Mouse (Mus musculus): ENCODE data around the gene Rnf150. TPM values are rescaled to one million over a fixed set of nuclear protein-coding genes. Genes with fewer than 3 reads are reported as not detected.

Rnf150 gene
- polyA plus RNA-seq, 1 experiment, result not detected

- TF ChIP-seq GATA1 (IDR thresholded peaks at IDR 0.05; ENCODE audit: low read length), result no peak
Observed at GRCm38 (mm10) chr8:82912282-82912681, 49.1 kb downstream of the Rnf150 start.

DNA sequence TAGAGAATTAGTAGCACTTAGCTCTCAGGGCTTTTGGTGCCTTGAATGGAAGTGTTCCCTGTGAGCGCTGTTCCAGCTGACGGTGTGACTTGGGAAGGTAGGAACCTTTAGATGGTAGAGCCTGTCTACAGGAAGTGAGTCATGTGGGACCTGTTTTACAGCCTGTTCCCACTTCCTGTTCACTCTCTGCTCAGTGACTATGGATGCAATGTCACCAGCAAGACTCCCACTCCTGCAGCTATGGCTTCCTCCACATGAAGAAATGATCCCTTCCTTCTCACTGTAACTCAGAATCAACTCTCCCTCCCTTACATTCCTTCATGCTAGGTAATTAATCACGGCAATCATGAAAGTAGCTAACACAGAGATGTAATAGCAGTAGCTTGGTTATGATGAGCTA, 51.4 kb downstream of the Rnf150 start:
- TF ChIP-seq GATA1 (IDR thresholded peaks at IDR 0.05; ENCODE audit: low read length), result no peak

GRCm38 (mm10) chr8:82916851-82917539, 53.8 kb downstream of the Rnf150 start:
- peak; percentile 53 for TF ChIP-seq GATA1 (IDR thresholded peaks at IDR 0.05; ENCODE audit: low read length)

- no peak for TF ChIP-seq GATA1 (IDR thresholded peaks at IDR 0.05; ENCODE audit: low read length)
Observed at GRCm38 (mm10) chr8:82917540-82918316, 54.6 kb downstream of the Rnf150 start.

DNA sequence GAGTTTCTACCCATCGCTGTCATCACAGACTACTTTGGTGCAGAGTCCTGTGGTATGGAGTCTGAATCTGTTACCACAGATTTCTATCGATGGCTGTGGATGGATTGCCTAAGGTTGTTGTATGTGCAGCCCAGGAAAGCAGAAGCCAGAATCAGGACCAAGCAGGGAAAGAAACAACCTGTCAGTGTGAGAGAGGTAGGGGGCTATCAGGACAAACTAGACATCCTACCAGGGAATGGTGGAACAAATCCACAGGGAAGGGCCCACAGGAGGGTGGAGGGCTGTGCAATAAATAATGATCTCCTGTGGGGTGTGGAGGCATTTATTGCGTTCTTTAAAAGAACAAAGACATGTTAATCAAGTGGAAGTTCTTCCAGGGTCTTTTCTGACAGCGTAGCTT, 56.5 kb downstream of the Rnf150 start:
- no peak for TF ChIP-seq GATA1 (IDR thresholded peaks at IDR 0.05; ENCODE audit: low read length)

DNA sequence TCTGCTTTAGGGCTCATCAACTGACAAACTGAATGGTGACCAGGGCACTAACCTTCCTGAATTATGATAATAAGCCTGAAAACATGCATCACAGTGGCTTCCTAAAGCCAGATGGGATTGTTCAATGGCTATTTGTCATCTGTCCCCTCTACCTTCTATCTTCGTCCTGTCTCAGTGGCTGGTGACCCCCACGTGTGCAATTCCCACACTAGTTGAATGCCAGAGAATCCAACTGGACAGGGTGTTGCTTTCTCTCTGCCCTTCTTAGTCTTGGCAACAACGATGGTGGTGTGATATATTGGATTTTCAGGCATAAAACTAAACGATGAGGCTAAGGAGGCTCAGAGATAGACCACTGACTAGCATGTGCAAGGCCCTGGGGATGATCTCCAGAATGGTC, 57.0 kb downstream of the Rnf150 start:
- no peak for TF ChIP-seq GATA1 (IDR thresholded peaks at IDR 0.05; ENCODE audit: low read length)

- TF ChIP-seq GATA1 (IDR thresholded peaks at IDR 0.05; ENCODE audit: low read length), result no peak
Observed at GRCm38 (mm10) chr8:82925286-82925685, 62.1 kb downstream of the Rnf150 start.

DNA sequence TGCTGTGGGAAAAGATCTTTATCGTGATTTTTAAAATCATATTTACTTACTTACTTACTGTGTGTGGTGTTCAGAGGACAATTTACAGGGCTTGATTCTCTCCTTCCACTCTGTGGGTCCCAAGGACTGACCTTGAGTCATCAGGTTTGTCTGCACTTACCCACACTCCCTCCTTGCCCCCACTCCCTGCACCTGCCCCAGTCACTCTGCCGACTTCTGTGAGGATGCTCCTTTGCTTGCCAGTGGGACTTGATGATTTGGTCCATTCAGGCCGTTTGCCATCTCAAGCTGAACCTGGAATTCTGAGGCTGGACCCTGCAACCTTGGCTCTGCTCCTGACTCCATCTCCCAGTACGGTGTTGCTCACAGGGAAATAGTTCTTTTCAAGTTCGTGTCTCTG, 63.4 kb downstream of the Rnf150 start:
- no peak for TF ChIP-seq GATA1 (IDR thresholded peaks at IDR 0.05; ENCODE audit: low read length)

DNA sequence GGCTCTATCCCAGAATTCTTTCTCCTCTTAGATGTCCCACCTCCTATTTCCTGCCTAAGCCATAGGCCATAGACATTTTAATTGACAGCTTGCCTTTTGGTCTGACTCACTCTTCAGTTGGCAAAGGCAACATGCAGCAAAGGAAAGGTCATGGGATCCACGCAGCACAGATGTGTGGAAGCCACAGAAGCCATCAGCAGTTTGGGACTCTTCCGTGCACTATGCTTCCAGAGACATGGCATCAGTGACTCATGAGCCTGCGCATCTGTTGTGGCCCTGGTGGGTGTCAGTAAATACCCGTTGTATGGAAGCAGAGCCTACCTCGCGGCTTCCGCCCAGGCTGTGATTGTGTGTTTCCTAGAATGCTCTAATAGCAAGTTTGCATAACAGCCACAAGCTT, 68.4 kb downstream of the Rnf150 start:
- TF ChIP-seq GATA1 (IDR thresholded peaks at IDR 0.05; ENCODE audit: low read length), result no peak

DNA sequence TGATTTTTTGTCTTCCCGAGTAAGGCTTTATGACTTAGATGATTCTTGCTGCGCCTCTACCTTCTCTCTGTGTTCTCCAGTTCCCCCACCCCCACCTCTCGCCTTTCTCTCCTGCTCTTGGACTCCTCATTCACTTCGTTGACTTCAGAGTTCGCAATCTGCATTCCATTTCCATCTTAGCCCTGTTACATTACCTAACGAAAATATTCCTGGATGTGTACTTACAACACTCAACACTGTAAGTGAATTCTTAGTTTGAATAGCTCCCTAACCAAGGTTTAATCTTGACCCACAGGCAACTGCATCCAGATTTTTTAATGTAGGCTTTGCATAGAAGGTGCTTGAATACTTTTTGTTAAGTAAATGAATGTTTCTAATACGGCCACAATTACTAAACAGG, 73.0 kb downstream of the Rnf150 start:
- TF ChIP-seq GATA1 (IDR thresholded peaks at IDR 0.05; ENCODE audit: low read length), result no peak

GRCm38 (mm10) chr8:82936866-82937265, 73.7 kb downstream of the Rnf150 start:
- TF ChIP-seq GATA1 (IDR thresholded peaks at IDR 0.05; ENCODE audit: low read length), result no peak

DNA sequence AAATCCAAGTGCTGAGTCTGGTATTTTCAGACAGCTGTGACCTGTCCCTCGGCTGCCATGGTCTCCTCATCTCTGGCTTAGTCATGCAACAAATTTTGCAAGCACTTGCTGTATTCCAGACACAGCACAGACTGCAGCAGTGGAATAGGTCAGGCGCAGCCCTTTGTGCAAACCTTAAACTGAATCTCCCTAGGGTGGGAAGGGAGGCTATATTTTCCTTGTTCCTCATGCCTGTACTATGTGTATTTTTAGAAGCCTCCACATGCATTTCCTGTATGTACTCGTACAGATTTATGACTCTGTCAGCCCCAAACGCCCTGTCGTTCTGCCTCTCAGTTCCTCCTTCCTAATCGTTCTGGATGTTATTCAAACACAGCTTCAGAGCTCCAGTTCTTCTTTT, 76.8 kb downstream of the Rnf150 start:
- no peak for TF ChIP-seq GATA1 (IDR thresholded peaks at IDR 0.05; ENCODE audit: low read length)

- TF ChIP-seq GATA1 (IDR thresholded peaks at IDR 0.05; ENCODE audit: low read length), result no peak
Observed at GRCm38 (mm10) chr8:82943223-82944006, 80.3 kb downstream of the Rnf150 start.

- TF ChIP-seq GATA1 (IDR thresholded peaks at IDR 0.05; ENCODE audit: low read length), result no peak
Observed at GRCm38 (mm10) chr8:82945867-82946266, 82.7 kb downstream of the Rnf150 start.

GRCm38 (mm10) chr8:82946658-82947057, 83.5 kb downstream of the Rnf150 start:
- TF ChIP-seq GATA1 (IDR thresholded peaks at IDR 0.05; ENCODE audit: low read length), result no peak

GRCm38 (mm10) chr8:82955162-82955754, 92.1 kb downstream of the Rnf150 start:
- no peak for TF ChIP-seq GATA1 (IDR thresholded peaks at IDR 0.05; ENCODE audit: low read length)

Data from G1E-ER4 (cell line).